Mouse (Mus musculus) thymus, adult 2 months (tissue): ENCODE results near the gene Brf1. TPM values are rescaled to one million over a fixed set of nuclear protein-coding genes. Genes with fewer than 3 reads are reported as not detected.
A peak's percentile ranks its signal among the peaks of the same experiment; 100 is the strongest.

Experiments
- DNase-seq: peaks from one replicate; pipeline ENCODE4 v3.0.0; 2021
- H3K27ac ChIP-seq: fragments of 200-500 bp; 2 replicates; pipeline ENCODE4 v1.5.1; 2012; ENCODE audit warnings: low read length, control low read depth; ENCODE audit not compliant: control insufficient read depth, insufficient read depth
- H3K27me3 ChIP-seq: fragments of 200-500 bp; 2 replicates; pipeline ENCODE4 v1.6.1; 2012; ENCODE audit warnings: mild to moderate bottlenecking, low read length, moderate library complexity, mixed read lengths; ENCODE audit not compliant: control insufficient read depth, insufficient read depth
- H3K36me3 ChIP-seq: fragments of 200-500 bp; 2 replicates; pipeline ENCODE4 v1.6.1; 2012; ENCODE audit warnings: mild to moderate bottlenecking, low read length, moderate library complexity; ENCODE audit not compliant: control insufficient read depth, insufficient read depth
- H3K4me1 ChIP-seq: fragments of 200-500 bp; replicated peaks from 2 replicates; pipeline ENCODE4 v1.6.1; 2012; ENCODE audit warnings: low read length; ENCODE audit not compliant: control insufficient read depth, insufficient read depth
- H3K4me3 ChIP-seq: fragments of 200-500 bp; 2 replicates; pipeline ENCODE4 v1.5.1; 2012; ENCODE audit warnings: mild to moderate bottlenecking, low read length, control low read depth, moderate library complexity; ENCODE audit not compliant: control insufficient read depth, insufficient read depth
- CTCF ChIP-seq: fragments of 200-500 bp; IDR thresholded peaks from 2 replicates; pipeline ENCODE4 v1.5.1; 2012; ENCODE audit warnings: mild to moderate bottlenecking, control low read depth, low read length, moderate library complexity, borderline replicate concordance; ENCODE audit not compliant: control insufficient read depth, poor library complexity, insufficient read depth; ENCODE audit errors: extremely low read depth
- POLR2A ChIP-seq: fragments of 200-500 bp; IDR thresholded peaks from 2 replicates; pipeline ENCODE4 v1.6.1; 2012; ENCODE audit warnings: mild to moderate bottlenecking, low read length, control low read depth, moderate library complexity; ENCODE audit not compliant: control insufficient read depth, poor library complexity, insufficient read depth; ENCODE audit errors: extremely low read depth
- WGBS: fragments of 180-500 bp; shearing (Covaris S2); methylation state at CpG from one replicate; pipeline ENCODE4 v1.1.7; 2018; 5-methylcytosine and 5-hydroxymethylcytosine counted together
- polyA plus RNA-seq: library from polyadenylated mRNA; depleted of rRNA; stranded (reverse); fragments of >200 nt; gene quantifications from 2 replicates; pipeline ENCODE4 v1.2.3, GENCODE M21; 2012

The Brf1 gene
- polyA plus RNA-seq, 1 experiment: 247 TPM

GRCm38 (mm10) chr12:113013021-113013491, 12.6 kb upstream of the Brf1 start:
- TF ChIP-seq CTCF: no peak
- TF ChIP-seq POLR2A: no peak
- no peak overlapping the region for H3K27ac ChIP-seq
- peaks cover 10% of the 10 kb centered on the region for H3K4me1 ChIP-seq
- DNase-seq: no peak
- H3K4me3 ChIP-seq: no peak overlapping the region
- H3K27me3 ChIP-seq: no peaks in the 10 kb centered on the region
- 84% methylated on average over 3 of the region's 3 CpGs for WGBS
- H3K36me3 ChIP-seq: no peaks in the 10 kb centered on the region

GRCm38 (mm10) chr12:113012443-113012842, 11.9 kb upstream of the Brf1 start:
- Histone ChIP-seq H3K36me3 (no peaks in the 10 kb centered on the region), H3K27me3 (no peaks in the 10 kb centered on the region), H3K27ac (no peak overlapping the region), H3K4me1 (peaks cover 10% of the 10 kb centered on the region), H3K4me3 (no peak overlapping the region)
- WGBS: 36% methylated on average over 5 of the region's 5 CpGs
- TF ChIP-seq POLR2A (no peak), CTCF (no peak)
- DNase-seq: no peak

GRCm38 (mm10) chr12:113011702-113012360, 11.3 kb upstream of the Brf1 start:
- Histone ChIP-seq H3K27ac (no peak overlapping the region), H3K4me3 (no peak overlapping the region), H3K27me3 (no peaks in the 10 kb centered on the region), H3K36me3 (no peaks in the 10 kb centered on the region), H3K4me1 (peaks cover 10% of the 10 kb centered on the region)
- TF ChIP-seq POLR2A: no peak
- TF ChIP-seq CTCF: no peak
- WGBS: 73% methylated on average over 6 of the region's 6 CpGs
- DNase-seq: no peak

- no peak overlapping the region for H3K27ac ChIP-seq
- H3K36me3 ChIP-seq: no peaks in the 10 kb centered on the region
- H3K4me3 ChIP-seq: no peak overlapping the region
- DNase-seq: peak; percentile 88
- 12% methylated on average over 4 of the region's 4 CpGs for WGBS
- TF ChIP-seq CTCF (peak; percentile 81; the same call in 1 of the 2 replicates), POLR2A (no peak)
- H3K4me1 ChIP-seq: peaks cover 4% of the 10 kb centered on the region; the same call in 1 of the 2 replicates
- H3K27me3 ChIP-seq: no peaks in the 10 kb centered on the region
These were observed 4.5 kb upstream of the Brf1 start for GRCm38 (mm10) chr12:113004993-113005392.

- H3K4me3 ChIP-seq: no peak overlapping the region
- no peak for TF ChIP-seq CTCF
- TF ChIP-seq POLR2A: no peak
- no peaks in the 10 kb centered on the region for H3K36me3 ChIP-seq
- H3K27me3 ChIP-seq: no peaks in the 10 kb centered on the region
- 96% methylated on average over 8 of the region's 8 CpGs for WGBS
- no peak for DNase-seq
- peaks cover 7% of the 10 kb centered on the region for H3K4me1 ChIP-seq
- no peak overlapping the region for H3K27ac ChIP-seq
These were observed 3.5 kb upstream of the Brf1 start for GRCm38 (mm10) chr12:113004011-113004410.

GRCm38 (mm10) chr12:113002667-113003066, 2.2 kb upstream of the Brf1 start:
- Histone ChIP-seq H3K4me3 (no peak overlapping the region), H3K4me1 (peaks cover 10% of the 10 kb centered on the region), H3K27me3 (no peaks in the 10 kb centered on the region), H3K27ac (no peak overlapping the region), H3K36me3 (no peaks in the 10 kb centered on the region)
- TF ChIP-seq CTCF (no peak), POLR2A (no peak)
- peak; percentile 40 for DNase-seq
- 49% methylated on average over 2 of the region's 2 CpGs for WGBS

- no peaks in the 10 kb centered on the region for H3K36me3 ChIP-seq
- H3K27me3 ChIP-seq: no peaks in the 10 kb centered on the region
- TF ChIP-seq CTCF (no peak), POLR2A (no peak)
- 3% methylated on average over 5 of the region's 5 CpGs for WGBS
- peak overlapping the region; percentile 79 for H3K4me3 ChIP-seq
- DNase-seq: no peak
- peaks cover 10% of the 10 kb centered on the region for H3K4me1 ChIP-seq
- peak overlapping the region; percentile 14; the same call in 1 of the 2 replicates for H3K27ac ChIP-seq
These were observed 600 bp upstream of the Brf1 start for GRCm38 (mm10) chr12:113001133-113001474.
